Mouse (Mus musculus) thymus, adult 18-20 months (tissue): ENCODE results near the gene Errfi1.

Experiments
- DNase-seq, 2 experiments: peaks; one replicate each; pipeline ENCODE4 v3.0.0; 2022; ENCODE audit warnings: mixed read lengths in 2 of 2

The Errfi1 gene

DNA sequence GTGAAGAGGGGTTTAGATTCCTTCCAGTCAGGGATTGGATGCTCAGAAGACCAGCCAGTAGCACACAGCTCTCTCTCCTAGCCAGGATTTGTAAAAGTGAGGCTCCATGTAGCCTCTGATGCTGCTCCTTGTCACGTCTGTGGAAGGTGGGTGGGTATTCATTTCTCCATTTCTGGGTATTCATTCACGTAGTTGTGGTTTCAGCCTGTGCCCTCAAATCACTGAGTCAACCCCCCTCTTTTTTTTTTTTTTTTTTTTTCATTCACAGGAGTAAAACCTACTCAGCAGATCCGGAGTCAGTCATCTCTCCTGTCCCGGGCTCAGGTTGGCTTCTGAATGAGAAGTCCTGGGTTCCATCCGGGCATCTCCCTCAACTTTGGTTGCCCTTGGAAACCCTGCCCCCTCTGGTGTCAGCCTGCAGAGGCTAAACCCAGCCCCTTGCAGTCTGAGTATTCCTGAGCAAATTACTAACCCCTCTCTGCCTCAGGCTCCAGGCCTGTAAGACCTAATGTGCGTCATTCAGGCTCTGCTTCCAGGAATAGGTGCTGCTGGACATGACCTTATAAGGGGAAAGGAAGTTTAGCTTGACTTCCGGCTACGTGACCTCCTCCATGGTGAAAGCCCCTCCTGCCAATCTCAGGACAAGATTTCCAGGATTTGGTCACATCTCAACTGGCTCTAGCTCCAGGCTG lies 63.8 kb downstream of the Errfi1 start:
- DNase-seq, result no peak
